Mouse (Mus musculus) small intestine, adult 2 months (tissue): Measurements from ENCODE around the gene Slit1.

Experiments
- CTCF ChIP-seq: fragments of 200-500 bp; IDR thresholded peaks from 2 replicates; pipeline ENCODE4 v1.5.1; 2012; ENCODE audit warnings: low read depth, mild to moderate bottlenecking, control low read depth, inconsistent platforms, low read length, moderate library complexity, mixed read lengths; ENCODE audit not compliant: insufficient replicate concordance, insufficient read length; ENCODE audit errors: extremely low read depth
- POLR2A ChIP-seq: fragments of 200-500 bp; IDR thresholded peaks from 2 replicates; pipeline ENCODE4 v1.6.1; 2012; ENCODE audit warnings: low read depth, mild to moderate bottlenecking, control low read depth, inconsistent platforms, low read length, moderate library complexity

DNA sequence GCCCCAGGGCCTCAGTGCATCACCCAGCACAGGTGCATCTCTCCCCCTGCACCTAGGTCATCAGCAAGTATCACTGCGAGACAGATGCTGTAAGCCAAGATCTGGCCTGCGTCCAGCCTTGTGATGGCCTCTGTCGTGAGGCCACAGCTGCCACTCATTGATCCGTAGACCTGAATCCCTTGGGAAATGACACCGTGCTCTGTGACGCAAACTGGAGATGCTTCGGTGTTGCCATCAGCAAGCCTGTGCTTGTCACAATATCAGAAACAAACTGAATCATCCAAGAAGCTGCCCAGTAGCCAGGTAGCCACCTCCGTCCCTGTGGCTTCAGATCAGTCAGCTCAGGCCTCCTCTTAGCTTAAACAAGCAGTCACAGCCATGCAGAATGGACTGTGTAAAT, 153.8 kb downstream of the Slit1 start:
- no peak for TF ChIP-seq CTCF
- no peak for TF ChIP-seq POLR2A
